Mouse (Mus musculus) embryonic facial prominence, embryonic 13.5 days (tissue): ENCODE measurements around the gene Mre11a. TPM values are rescaled to one million over a fixed set of nuclear protein-coding genes. Genes with fewer than 3 reads are reported as not detected.

Experiments
- ATAC-seq: fragments of 200-750 bp; cut with Nextera tagmentation; 2 replicates; pipeline ENCODE4 v1.8.0; 2017; ENCODE audit warnings: low read depth; ENCODE audit not compliant: insufficient number of reproducible peaks, insufficient read depth, low FRiP score, low TSS enrichment
- H3K27ac ChIP-seq: fragments of 300-500 bp; sonication (generic); 2 replicates; pipeline ENCODE4 v1.5.1; 2015; ENCODE audit warnings: moderate library complexity, mild to moderate bottlenecking, inconsistent platforms
- H3K27me3 ChIP-seq: fragments of 300-500 bp; sonication (generic); 2 replicates; pipeline ENCODE4 v1.6.1; 2015; ENCODE audit warnings: mild to moderate bottlenecking, inconsistent platforms
- H3K36me3 ChIP-seq: fragments of 300-500 bp; sonication (generic); 2 replicates; pipeline ENCODE4 v1.6.1; 2015; ENCODE audit warnings: mild to moderate bottlenecking, inconsistent platforms
- H3K4me1 ChIP-seq: fragments of 300-500 bp; sonication (generic); 2 replicates; pipeline ENCODE4 v1.6.1; 2015; ENCODE audit warnings: inconsistent platforms
- H3K4me2 ChIP-seq: fragments of 300-500 bp; sonication (generic); 2 replicates; pipeline ENCODE4 v1.6.1; 2015; ENCODE audit warnings: moderate library complexity, mild to moderate bottlenecking, inconsistent platforms
- H3K4me3 ChIP-seq: fragments of 300-500 bp; sonication (generic); 2 replicates; pipeline ENCODE4 v1.5.1; 2015; ENCODE audit warnings: mild to moderate bottlenecking, inconsistent platforms
- H3K9ac ChIP-seq: fragments of 300-500 bp; sonication (generic); 2 replicates; pipeline ENCODE4 v1.6.1; 2015; ENCODE audit warnings: mild to moderate bottlenecking, inconsistent platforms
- H3K9me3 ChIP-seq: fragments of 300-500 bp; sonication (generic); 2 replicates; pipeline ENCODE4 v1.6.1; 2016; ENCODE audit warnings: inconsistent platforms
- WGBS: fragments of 180-500 bp; shearing (Covaris S2); methylation state at CpG from one replicate; pipeline ENCODE4 v1.1.7; 2015; ENCODE audit warnings: mixed read lengths; 5-methylcytosine and 5-hydroxymethylcytosine counted together
- polyA plus RNA-seq: library from polyadenylated mRNA; unstranded; fragments of >200 nt; fragmentation: Nextera tagmentation; extraction: Ambion mirVana; gene quantifications from 2 replicates; pipeline ENCODE4 v1.2.1, GENCODE M21; 2015

Gene Mre11a
- polyA plus RNA-seq, 1 experiment from 2014 or later = 27.9 TPM

DNA sequence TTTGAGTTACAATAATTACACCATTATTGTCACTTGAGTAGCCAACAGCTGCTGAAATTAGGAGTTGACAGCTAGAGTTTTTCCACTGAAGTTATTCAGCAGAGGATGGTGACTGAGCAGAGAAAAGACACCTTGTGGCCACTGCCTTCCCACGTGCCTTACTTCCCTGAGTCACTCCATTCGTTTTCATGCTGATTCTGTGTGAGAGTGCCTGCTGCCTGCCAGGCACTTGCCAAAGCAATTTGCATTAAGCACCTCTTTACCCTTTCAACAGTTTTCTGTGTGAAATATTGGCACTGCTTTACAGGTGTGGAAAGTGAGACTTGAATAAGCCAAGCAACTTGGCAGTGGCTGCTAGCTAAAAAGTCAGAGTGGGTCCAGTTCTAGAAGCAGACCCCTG, 43.4 kb downstream of the Mre11a start:
- peaks cover 60% of the 10 kb centered on the region for H3K36me3 ChIP-seq
- ATAC-seq = no peak

DNA sequence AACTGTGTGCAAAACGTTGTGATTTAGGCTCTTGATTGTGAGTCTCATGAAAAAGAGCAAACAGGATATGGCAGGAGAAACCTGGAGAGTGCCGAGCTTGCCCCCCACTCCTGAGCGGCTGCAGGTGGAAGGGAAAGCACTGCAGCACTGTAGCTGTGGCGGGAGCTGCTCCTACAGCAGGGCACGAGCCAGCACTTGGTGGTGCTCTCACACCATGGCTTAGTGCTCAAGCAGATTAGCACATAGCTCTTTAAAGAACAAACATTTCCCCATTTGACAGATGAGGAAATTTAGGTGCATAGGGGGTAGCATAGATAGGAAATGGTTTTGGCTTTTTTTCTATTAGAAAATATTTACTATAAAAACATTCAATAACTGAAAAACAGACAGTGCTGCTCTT, 47.6 kb downstream of the Mre11a start:
- H3K36me3 ChIP-seq = peaks cover 69% of the 10 kb centered on the region
- no peak for ATAC-seq
- H3K4me3 ChIP-seq = no peak overlapping the region
- H3K9me3 ChIP-seq = no peaks in the 10 kb centered on the region
- 82% methylated on average over 5 of the region's 5 CpGs for WGBS
- no peaks in the 10 kb centered on the region for H3K27me3 ChIP-seq
- H3K4me1 ChIP-seq = no peaks in the 10 kb centered on the region
- no peak overlapping the region for H3K4me2 ChIP-seq
- no peak overlapping the region for H3K9ac ChIP-seq
- H3K27ac ChIP-seq = no peak overlapping the region

More for the DNA sequence above, 43.4 kb downstream of the Mre11a start:
- H3K9ac ChIP-seq = no peak overlapping the region
- H3K27me3 ChIP-seq = no peaks in the 10 kb centered on the region
- H3K27ac ChIP-seq = no peak overlapping the region
- WGBS = 80% methylated on average over 2 of the region's 2 CpGs
- no peak overlapping the region for H3K4me3 ChIP-seq
- H3K4me2 ChIP-seq = no peak overlapping the region
- H3K9me3 ChIP-seq = no peaks in the 10 kb centered on the region
- H3K4me1 ChIP-seq = no peaks in the 10 kb centered on the region

DNA sequence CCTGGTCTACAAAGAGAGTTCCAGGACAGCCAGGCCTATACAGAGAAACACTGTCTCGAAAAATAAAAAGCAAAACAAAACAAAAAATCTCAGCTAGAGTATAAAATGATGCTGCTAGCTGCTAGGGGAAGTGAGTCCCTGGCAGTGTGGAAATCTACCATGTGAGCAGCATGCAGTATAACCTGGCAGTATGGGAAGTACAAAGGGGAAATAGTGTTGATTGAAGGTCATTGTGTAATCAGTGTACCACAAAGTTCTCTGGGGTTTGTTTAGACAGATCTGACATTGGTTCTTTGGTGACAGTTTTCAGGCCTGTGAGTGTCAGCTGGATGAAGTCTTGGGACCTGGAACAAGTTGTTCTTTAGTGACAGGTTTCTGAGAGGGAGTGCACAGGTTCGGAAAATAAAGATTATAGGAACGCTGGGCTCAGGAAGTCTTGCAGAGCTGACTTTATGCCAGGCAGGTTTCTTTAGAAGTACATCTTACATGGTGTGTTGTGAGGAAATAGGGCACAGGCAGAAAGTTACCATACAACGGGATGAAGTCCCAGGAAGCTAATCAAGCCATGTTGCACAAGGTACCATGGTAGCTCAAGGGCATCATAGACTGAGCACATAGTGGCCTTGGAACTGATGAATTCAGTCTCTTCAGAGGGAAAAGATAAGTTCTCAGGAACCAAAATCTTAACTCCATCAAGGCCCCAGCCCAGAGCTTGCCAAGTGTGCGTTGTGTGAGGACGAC, 51.1 kb downstream of the Mre11a start:
- WGBS = 90% methylated on average over 6 of the region's 6 CpGs
- ATAC-seq = no peak
- H3K4me3 ChIP-seq = no peak overlapping the region
- peaks cover 3% of the 10 kb centered on the region; the same call in 1 of the 2 replicates for H3K4me1 ChIP-seq
- no peaks in the 10 kb centered on the region for H3K27me3 ChIP-seq
- H3K27ac ChIP-seq = no peak overlapping the region
- no peak overlapping the region for H3K9ac ChIP-seq
- no peaks in the 10 kb centered on the region for H3K9me3 ChIP-seq
- peaks cover 50% of the 10 kb centered on the region for H3K36me3 ChIP-seq
- H3K4me2 ChIP-seq = no peak overlapping the region

DNA sequence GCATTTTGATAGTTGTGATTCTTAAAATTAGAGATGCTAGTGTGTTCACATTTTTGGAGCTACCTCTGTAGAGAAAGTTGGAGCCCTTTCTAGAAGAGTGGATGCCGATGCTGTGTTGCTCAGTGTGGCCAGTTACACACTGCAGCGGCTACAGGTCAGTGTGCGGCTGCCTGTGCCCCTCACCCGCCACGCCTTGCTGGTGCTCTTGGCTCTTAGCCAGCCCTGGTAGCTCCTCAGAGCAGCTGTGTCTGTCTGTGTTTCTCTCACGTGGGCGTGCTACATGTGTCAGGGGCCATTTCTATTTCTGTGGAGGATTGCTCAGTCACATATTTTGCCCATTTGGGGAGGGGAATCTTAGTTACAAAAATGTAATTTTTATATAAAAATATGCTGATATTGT, 55.1 kb downstream of the Mre11a start:
- WGBS = 56% methylated on average over 7 of the region's 7 CpGs
- Histone ChIP-seq H3K27ac (no peak overlapping the region), H3K4me3 (no peak overlapping the region), H3K9me3 (no peaks in the 10 kb centered on the region), H3K27me3 (no peaks in the 10 kb centered on the region), H3K4me1 (peaks cover 3% of the 10 kb centered on the region; the same call in 1 of the 2 replicates), H3K4me2 (no peak overlapping the region), H3K36me3 (peaks cover 20% of the 10 kb centered on the region), H3K9ac (no peak overlapping the region)
- no peak for ATAC-seq

DNA sequence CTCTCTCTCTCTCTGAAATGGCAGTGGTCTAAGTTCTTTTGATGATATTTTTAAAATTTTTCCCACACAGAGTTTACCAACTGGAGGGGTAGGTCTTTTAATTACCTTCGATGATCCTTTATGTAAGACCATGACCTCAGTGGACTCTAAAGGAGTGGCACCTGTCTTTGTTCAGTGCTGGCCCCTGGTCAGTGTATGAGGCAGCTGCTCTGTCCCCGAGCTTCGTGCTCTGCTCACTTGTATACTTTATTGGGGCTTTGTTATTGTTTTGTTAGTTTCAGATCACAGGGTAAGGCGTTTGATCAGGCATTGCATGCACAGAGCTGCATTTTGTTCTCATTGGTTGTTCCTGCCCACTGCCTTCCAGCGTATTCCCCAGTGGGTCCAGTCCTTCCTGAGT, 55.5 kb downstream of the Mre11a start:
- no peak overlapping the region for H3K4me2 ChIP-seq
- no peaks in the 10 kb centered on the region for H3K27me3 ChIP-seq
- no peak for ATAC-seq
- no peak overlapping the region for H3K9ac ChIP-seq
- H3K36me3 ChIP-seq = peaks cover 15% of the 10 kb centered on the region
- no peak overlapping the region for H3K4me3 ChIP-seq
- H3K4me1 ChIP-seq = peaks cover 3% of the 10 kb centered on the region; the same call in 1 of the 2 replicates
- no peaks in the 10 kb centered on the region for H3K9me3 ChIP-seq
- 71% methylated on average over 5 of the region's 5 CpGs for WGBS
- no peak overlapping the region for H3K27ac ChIP-seq

DNA sequence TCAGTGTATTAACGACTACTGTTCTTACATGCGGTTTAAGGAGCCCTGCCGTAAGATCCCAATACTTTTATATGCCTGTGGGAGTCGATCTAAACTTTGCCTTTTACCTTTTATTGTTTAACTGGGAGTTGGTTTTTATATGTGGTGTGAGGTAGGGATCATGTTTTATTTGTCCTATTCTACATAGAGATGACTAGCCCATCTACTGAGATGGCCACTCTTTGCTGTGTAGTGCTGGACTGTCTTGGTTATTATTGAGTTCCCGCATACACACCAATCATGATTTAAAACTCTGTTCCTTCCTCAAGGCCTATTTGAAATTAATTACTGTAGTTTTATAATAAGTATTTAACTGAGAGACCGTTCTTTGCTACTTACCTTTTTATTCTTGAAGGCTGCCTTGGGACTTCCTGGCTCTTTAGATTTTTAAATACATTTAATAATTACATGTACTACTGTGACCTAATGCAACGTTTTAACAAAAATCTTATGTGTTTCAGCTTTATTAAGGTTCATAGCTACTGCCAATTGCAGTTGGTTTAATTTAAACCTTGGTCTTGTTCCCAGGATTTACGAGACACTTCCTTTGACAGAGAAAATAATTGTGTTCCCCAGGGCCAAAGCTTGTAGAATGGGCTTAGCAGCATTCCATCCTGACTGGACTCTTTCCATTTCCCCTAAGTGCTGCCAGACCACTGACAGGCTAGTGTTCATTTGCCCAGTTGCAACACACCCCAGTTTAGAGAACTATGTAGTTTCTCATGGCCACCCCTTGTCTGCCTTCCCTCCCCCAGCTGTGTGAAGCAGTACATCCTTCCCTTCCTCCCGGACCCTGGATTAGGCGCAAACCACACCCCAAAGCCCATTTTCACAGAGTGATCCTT, 57.7 kb downstream of the Mre11a start:
- Histone ChIP-seq H3K36me3 (no peaks in the 10 kb centered on the region), H3K4me2 (no peak overlapping the region), H3K27ac (no peak overlapping the region), H3K4me1 (peaks cover 3% of the 10 kb centered on the region; the same call in 1 of the 2 replicates), H3K9ac (no peak overlapping the region), H3K27me3 (no peaks in the 10 kb centered on the region), H3K4me3 (no peak overlapping the region), H3K9me3 (no peaks in the 10 kb centered on the region)
- WGBS = 75% methylated on average over 10 of the region's 10 CpGs
- ATAC-seq = no peak

DNA sequence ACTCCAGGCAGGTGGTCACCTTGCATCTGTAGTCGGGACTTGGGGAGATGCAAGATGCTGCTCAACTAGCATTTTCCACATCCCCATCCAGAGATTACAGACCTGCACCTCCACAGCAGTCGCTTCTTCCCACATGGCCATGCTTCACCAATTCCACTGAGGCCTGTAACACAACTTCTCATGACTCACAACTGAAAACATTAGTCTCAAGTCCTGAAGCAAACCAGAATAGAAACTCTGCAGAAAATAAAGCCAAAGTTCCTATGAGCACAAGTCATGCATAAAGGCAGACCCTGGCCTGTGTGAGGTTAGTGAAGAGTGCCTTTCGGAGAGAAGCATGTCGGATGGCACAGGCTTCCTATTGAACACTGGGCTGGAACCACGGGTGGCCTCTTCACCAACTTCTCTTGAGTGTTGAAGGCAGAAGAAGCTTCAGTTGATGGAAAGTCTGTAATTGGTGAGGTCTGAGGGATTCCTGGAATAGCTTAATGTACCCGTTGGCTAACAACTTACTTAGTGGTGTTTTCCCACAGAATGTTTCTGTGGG, 58.9 kb downstream of the Mre11a start:
- Histone ChIP-seq H3K27ac (no peak overlapping the region), H3K4me1 (peaks cover 3% of the 10 kb centered on the region; the same call in 1 of the 2 replicates), H3K9ac (no peak overlapping the region), H3K4me2 (no peak overlapping the region), H3K27me3 (no peaks in the 10 kb centered on the region), H3K4me3 (no peak overlapping the region), H3K9me3 (no peaks in the 10 kb centered on the region), H3K36me3 (no peaks in the 10 kb centered on the region)
- ATAC-seq = no peak
- 91% methylated on average over 6 of the region's 6 CpGs for WGBS

DNA sequence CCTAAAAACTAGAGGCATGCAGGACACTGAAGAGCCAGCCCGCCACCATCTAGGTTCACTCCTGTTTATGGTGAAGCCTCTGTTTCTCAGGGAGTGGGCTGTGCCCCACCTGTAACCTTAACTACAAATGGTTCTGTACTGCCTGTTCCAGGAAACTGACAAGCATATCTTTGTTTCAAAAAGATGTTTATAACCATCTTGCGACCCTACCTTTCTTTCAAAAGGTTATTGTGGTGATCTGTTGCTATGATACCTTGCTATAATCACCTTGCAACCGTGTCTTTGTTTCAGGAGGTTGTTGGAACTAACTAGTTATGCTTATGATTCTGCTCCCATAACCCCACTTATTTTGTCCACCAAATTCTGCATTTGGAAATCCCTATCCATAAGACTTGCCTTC, 59.4 kb downstream of the Mre11a start:
- no peak overlapping the region for H3K27ac ChIP-seq
- H3K4me1 ChIP-seq = peaks cover 3% of the 10 kb centered on the region; the same call in 1 of the 2 replicates
- H3K4me3 ChIP-seq = no peak overlapping the region
- no peak for ATAC-seq
- H3K27me3 ChIP-seq = no peaks in the 10 kb centered on the region
- WGBS = 92% methylated on average over 3 of the region's 3 CpGs
- H3K9ac ChIP-seq = no peak overlapping the region
- no peaks in the 10 kb centered on the region for H3K36me3 ChIP-seq
- no peaks in the 10 kb centered on the region for H3K9me3 ChIP-seq
- no peak overlapping the region for H3K4me2 ChIP-seq

DNA sequence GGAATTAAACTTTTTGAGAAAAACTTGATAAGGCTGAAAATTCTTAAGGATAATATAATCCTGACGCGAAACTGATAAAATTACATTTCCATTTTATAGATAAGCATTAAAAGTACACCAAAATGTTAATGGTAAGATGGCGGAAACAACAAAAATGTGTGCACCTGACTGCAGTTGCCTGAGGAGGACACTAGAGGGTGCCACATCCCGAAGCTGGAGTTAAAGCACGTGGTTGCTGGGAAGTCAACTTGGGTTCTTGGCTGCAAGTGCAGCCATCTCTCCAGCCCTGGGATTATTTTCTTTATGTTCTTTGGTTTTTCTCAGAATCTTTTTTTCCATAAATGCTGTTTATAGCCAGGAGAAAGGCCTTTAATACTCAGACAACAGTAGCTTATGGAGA, 62.0 kb downstream of the Mre11a start:
- 48% methylated on average over 5 of the region's 5 CpGs for WGBS
- no peaks in the 10 kb centered on the region for H3K9me3 ChIP-seq
- no peaks in the 10 kb centered on the region for H3K27me3 ChIP-seq
- H3K4me2 ChIP-seq = no peak overlapping the region
- H3K9ac ChIP-seq = no peak overlapping the region
- H3K27ac ChIP-seq = no peak overlapping the region
- no peak for ATAC-seq
- no peak overlapping the region for H3K4me3 ChIP-seq
- H3K4me1 ChIP-seq = no peaks in the 10 kb centered on the region
- H3K36me3 ChIP-seq = no peaks in the 10 kb centered on the region

DNA sequence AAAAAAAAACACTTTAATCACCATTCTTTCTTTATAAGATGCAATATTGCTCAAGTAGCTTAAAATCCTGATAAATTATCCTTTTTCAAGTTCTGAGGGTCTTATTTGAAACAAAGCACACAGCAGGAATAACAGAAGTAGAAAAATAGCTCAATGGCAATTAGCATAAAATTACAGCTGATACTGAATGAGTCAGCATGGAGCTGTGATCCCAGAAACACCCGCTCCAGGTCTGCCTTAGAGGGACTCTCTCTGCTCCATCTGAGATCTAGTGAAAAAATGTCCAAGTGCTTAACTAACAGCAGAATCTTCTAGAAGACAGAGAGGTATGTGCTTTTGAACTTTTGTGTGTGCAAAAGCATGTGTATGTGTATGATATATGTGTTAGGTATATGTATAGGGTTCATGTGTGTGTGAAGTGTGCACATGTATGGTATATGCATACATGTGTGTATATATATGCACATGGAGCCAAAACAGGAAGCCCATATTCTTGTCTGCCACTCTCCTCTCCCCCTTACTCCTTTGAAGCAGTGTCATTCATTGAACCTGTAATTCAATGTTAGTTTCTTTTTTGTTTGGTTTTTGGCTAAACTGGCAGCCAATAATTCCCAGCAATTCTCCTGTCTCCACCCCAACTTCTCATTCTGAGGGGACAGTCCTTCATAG, 63.9 kb downstream of the Mre11a start:
- no peaks in the 10 kb centered on the region for H3K9me3 ChIP-seq
- no peaks in the 10 kb centered on the region for H3K36me3 ChIP-seq
- H3K27me3 ChIP-seq = no peaks in the 10 kb centered on the region
- 66% methylated on average over 1 of the region's 1 CpGs for WGBS
- no peak overlapping the region for H3K4me3 ChIP-seq
- H3K4me2 ChIP-seq = no peak overlapping the region
- no peak overlapping the region for H3K27ac ChIP-seq
- no peak overlapping the region for H3K9ac ChIP-seq
- H3K4me1 ChIP-seq = no peaks in the 10 kb centered on the region
- ATAC-seq = no peak

DNA sequence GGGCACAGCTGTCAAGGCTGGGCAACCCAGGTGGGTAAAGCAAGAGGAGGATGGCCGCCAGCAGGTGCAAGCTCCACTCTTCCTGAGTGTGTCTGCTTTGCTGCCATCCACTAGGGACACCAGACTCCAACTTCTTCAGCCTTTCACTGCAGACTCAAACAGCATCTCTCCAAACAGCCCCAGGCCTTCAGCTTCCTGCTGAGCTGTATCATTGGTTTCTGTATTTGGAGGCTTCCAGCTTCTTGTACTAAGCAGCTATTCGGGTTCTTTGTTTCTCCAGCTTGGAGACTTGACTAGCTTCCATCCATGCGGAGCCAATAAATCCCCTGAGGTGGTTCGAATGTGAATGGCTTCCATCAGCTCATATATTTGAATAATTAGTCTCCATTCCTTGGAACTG, 70.1 kb downstream of the Mre11a start:
- no peak for ATAC-seq
- Histone ChIP-seq H3K4me2 (no peak overlapping the region), H3K36me3 (no peaks in the 10 kb centered on the region), H3K9ac (no peak overlapping the region), H3K9me3 (no peaks in the 10 kb centered on the region), H3K4me3 (no peak overlapping the region), H3K27ac (no peak overlapping the region), H3K4me1 (peaks cover 2% of the 10 kb centered on the region; the same call in 1 of the 2 replicates), H3K27me3 (peaks cover 25% of the 10 kb centered on the region)
- WGBS = 45% methylated on average over 4 of the region's 4 CpGs
